Mouse (Mus musculus): ENCODE data around the gene Bst2.

Gene Bst2

GRCm38 (mm10) chr8:71537028-71537867 lies at the start of gene Bst2:
Gene Bst2 (minus strand): TSS chr8:71537456.
- no peak for DNase-seq (ENCODE audit: low spot score)

GRCm38 (mm10) chr8:71586891-71587290 lies 49.6 kb upstream of the Bst2 start:
- DNase-seq (ENCODE audit: low spot score): no peak

- DNase-seq (ENCODE audit: low spot score): no peak
Measured at GRCm38 (mm10) chr8:71580201-71580600, 42.9 kb upstream of the Bst2 start.

- DNase-seq (ENCODE audit: low spot score): no peak
Measured at GRCm38 (mm10) chr8:71579476-71579875, 42.2 kb upstream of the Bst2 start.

- no peak for DNase-seq (ENCODE audit: low spot score)
Measured at GRCm38 (mm10) chr8:71579009-71579408, 41.8 kb upstream of the Bst2 start.

- no peak for DNase-seq (ENCODE audit: low spot score)
Measured at GRCm38 (mm10) chr8:71577856-71578387, 40.7 kb upstream of the Bst2 start.

- no peak for DNase-seq (ENCODE audit: low spot score)
Measured at GRCm38 (mm10) chr8:71575020-71575419, 37.8 kb upstream of the Bst2 start.

GRCm38 (mm10) chr8:71574426-71574825 lies 37.2 kb upstream of the Bst2 start:
- no peak for DNase-seq (ENCODE audit: low spot score)

GRCm38 (mm10) chr8:71572847-71573633 lies 35.8 kb upstream of the Bst2 start:
- no peak for DNase-seq (ENCODE audit: low spot score)

- DNase-seq (ENCODE audit: low spot score): no peak
Measured at GRCm38 (mm10) chr8:71572077-71572476, 34.8 kb upstream of the Bst2 start.

GRCm38 (mm10) chr8:71570291-71570954 lies 33.2 kb upstream of the Bst2 start:
- DNase-seq (ENCODE audit: low spot score): peak; percentile 81

GRCm38 (mm10) chr8:71569366-71570290 lies 32.4 kb upstream of the Bst2 start:
- DNase-seq (ENCODE audit: low spot score): peak; percentile 66

GRCm38 (mm10) chr8:71568941-71569340 lies 31.7 kb upstream of the Bst2 start:
- no peak for DNase-seq (ENCODE audit: low spot score)

- no peak for DNase-seq (ENCODE audit: low spot score)
Measured at GRCm38 (mm10) chr8:71568387-71568937, 31.2 kb upstream of the Bst2 start, which contains the start of gene Slc27a1. Gene Slc27a1 (plus strand): TSS chr8:71568882.

- no peak for DNase-seq (ENCODE audit: low spot score)
Measured at GRCm38 (mm10) chr8:71567587-71567986, 30.3 kb upstream of the Bst2 start.

- DNase-seq (ENCODE audit: low spot score): no peak
Measured at GRCm38 (mm10) chr8:71566501-71566900, 29.2 kb upstream of the Bst2 start, which contains the start of gene Nxnl1. Gene Nxnl1 (minus strand): TSS chr8:71566601.

- DNase-seq (ENCODE audit: low spot score): no peak
Measured at GRCm38 (mm10) chr8:71563992-71564391, 26.7 kb upstream of the Bst2 start.

GRCm38 (mm10) chr8:71562751-71563150 lies 25.5 kb upstream of the Bst2 start:
- peak; percentile 50 for DNase-seq (ENCODE audit: low spot score)

- DNase-seq (ENCODE audit: low spot score): no peak
Measured at GRCm38 (mm10) chr8:71561401-71561800, 24.1 kb upstream of the Bst2 start.

GRCm38 (mm10) chr8:71560765-71561164 lies 23.5 kb upstream of the Bst2 start:
- no peak for DNase-seq (ENCODE audit: low spot score)

GRCm38 (mm10) chr8:71560071-71560470 lies 22.8 kb upstream of the Bst2 start:
- DNase-seq (ENCODE audit: low spot score): no peak

Data from urinary bladder, postnatal 10 days (tissue).